Mouse (Mus musculus) embryo, embryonic 9.5 days (tissue): ENCODE data around the gene Rab6a.

Experiments used
- DNase-seq: peaks from one replicate; pipeline ENCODE4 v3.0.0-alpha.2; 2017; ENCODE audit errors: extremely low spot score

Gene Rab6a

DNA sequence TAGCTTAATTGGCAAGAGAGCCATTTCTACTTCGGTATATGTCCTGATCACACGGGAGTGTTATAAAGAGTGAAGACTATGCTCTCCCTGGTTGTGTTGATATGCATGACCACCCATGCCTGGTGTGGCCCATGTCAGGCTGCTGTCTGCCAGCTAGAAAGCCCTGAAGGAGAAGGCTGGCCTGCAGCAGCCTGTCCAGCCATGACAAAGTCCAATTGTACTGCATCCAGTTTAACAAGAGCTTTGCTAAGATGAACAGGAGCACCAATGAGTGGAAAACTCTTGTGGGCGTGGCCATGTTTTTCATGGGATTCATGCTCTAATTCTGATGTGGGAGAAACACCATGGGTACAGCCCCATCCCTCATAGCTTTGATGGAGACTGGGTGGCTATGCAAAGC lies 17.3 kb downstream of the Rab6a start:
- no peak for DNase-seq

- no peak for DNase-seq
Observed at GRCm38 (mm10) chr7:100637657-100638056, 30.4 kb downstream of the Rab6a start.

- no peak for DNase-seq
Observed at GRCm38 (mm10) chr7:100642413-100642812, 35.2 kb downstream of the Rab6a start.

GRCm38 (mm10) chr7:100645147-100645546 lies 37.9 kb downstream of the Rab6a start:
- DNase-seq: peak; percentile 61

GRCm38 (mm10) chr7:100649095-100649494 lies 41.9 kb downstream of the Rab6a start:
- DNase-seq: no peak

- no peak for DNase-seq
Observed at GRCm38 (mm10) chr7:100649826-100650225, 42.6 kb downstream of the Rab6a start.

GRCm38 (mm10) chr7:100650421-100650820 lies 43.2 kb downstream of the Rab6a start:
- DNase-seq: no peak

- no peak for DNase-seq
Observed at GRCm38 (mm10) chr7:100651011-100651410, 43.8 kb downstream of the Rab6a start.

DNA sequence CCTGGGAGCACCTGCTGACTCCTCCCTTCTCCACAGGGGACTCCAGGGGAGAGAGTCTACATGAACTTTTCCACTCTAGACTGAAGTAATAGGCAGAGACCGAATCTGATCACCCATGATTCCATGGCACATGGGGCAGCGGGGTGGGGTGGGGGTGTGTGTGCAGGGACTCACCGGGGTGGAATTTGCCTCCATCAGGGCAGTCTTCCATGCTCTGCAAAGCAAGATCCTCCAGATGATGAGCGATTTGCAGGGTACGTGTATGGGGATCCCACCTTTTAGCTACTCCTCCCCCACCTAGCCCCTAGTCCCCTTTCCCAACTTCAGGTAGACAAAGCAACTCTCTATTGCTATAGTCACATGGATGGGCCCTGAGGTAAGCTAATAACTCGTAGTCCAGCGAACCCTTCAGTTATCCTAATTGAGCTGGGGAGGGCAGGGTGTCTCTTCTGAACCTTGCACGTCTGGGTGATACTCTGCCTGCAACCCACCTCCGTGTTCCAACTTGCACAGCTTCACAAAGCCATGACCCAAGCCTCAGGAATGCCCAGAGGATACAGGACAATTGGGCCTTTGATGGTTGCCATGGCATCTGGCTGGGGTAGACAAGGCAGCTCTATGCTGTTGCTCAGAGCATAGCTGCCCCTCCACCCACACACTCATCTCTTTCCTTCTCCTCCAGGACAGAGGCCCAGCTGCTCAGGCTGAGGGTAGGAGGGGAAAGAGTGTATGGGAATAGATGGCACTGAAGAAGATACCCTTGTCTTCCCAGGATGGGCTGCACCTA lies 46.5 kb downstream of the Rab6a start:
- peak; percentile 54 for DNase-seq

GRCm38 (mm10) chr7:100654441-100654840 lies 47.2 kb downstream of the Rab6a start:
- no peak for DNase-seq

DNA sequence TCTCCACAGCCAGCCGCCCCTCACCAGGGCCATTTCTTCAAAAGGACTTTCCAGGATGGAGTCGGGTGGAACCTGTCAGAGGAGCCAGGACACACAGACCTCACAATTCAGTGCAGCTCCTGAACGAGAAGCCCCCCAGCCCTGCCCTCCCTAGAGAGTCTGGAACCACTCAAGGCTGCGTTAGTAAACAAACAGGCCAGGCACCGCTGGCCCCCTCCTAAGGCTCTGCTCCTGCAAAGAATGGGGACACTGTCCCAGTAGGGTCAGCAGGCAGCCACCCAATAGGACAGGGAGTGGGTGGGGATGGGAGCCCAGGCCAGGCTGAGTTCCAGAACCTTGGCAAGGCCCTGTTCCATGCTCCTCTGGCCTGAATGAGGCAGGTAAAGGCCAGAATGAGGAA lies 49.5 kb downstream of the Rab6a start:
- DNase-seq: no peak

DNA sequence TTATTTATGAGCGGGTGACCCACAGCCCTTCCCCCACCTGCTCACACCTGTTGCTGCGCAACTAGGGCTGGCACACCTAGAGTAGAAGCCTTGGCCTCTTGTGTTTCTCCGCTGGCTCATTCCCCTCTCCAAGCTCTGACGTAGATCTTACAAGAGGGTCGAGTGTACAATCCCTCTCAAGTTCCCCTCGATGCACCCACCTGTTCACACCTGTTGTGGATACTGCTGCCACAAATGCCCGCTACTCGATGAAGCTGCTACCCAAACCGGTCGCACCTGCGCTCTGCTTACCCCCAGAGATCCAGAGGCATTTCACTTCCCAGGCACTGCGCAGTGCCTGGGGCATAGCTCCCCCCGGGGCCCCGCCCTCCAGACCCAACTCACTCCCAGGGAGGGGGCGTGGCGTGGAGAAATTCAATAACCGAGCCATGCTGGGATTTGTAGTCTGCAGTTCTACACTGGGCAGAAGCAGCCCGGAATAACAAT lies 50.9 kb downstream of the Rab6a start:
- peak; percentile 39 for DNase-seq

DNA sequence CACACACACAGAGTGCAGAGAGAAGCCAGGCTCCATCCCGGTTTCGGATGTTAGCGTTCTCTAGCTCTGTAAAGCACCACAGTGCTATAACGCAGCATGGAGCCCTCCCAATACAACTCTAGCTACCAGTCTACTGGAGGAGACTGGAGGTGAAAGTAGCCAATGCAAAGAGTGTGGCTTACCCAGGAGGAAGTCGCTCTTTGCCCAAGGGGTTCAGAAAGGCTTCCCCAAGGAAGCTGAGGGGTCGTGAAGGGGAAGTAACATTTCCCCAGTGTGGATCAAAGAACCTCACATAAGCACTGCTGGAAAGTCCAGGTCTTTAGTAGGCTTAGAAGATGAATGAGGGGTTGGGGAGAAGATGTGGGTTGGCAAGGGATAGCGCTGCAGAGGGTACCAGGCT lies 54.1 kb downstream of the Rab6a start:
- DNase-seq: no peak

DNA sequence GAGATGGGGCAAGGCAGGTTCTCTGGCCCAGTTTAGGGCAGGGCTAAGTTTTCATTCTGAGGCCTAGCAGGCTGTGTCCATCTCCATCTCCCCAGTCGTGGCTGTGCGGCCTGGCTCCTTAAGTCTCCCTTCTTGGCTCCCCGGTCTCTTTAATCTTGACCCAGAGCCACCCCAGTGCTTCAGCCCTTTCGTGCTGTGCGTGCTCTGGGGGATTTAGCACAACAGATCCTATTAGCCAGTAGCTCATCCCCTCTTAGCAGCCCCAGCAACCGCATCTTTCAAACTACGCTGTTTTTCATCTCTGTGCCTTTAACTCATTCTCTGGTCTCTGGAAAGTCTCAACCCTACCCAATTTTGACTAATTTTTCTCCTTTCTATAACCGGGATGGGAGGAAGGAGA lies 55.0 kb downstream of the Rab6a start, which contains the start of gene Plekhb1:
TSS of gene Plekhb1 (minus strand) at position 184 of the 400 bp plus-strand sequence.
- DNase-seq: no peak

DNA sequence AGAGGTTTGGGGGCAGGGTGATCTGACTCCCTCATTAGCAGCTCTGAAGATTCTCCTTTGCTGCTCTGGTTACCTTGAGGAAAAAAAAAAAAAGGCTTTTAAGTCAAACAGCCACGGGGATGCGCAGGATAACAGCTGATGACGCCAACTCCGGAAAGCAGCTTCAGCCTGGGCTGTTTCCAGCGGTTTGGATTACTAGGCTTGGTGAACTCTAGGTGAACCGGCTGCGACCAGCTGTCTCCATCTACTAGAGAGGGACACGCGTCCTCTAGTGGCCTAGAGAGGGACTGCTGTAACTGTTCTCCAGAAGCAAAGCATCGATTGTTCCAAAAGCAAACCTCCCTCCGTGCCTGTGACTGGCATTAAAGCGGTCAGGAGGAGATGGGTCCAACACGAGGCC lies 56.0 kb downstream of the Rab6a start:
- peak; percentile 90 for DNase-seq

GRCm38 (mm10) chr7:100663729-100664304 lies 56.6 kb downstream of the Rab6a start:
- no peak for DNase-seq

GRCm38 (mm10) chr7:100670646-100671045 lies 63.4 kb downstream of the Rab6a start:
- DNase-seq: no peak

DNA sequence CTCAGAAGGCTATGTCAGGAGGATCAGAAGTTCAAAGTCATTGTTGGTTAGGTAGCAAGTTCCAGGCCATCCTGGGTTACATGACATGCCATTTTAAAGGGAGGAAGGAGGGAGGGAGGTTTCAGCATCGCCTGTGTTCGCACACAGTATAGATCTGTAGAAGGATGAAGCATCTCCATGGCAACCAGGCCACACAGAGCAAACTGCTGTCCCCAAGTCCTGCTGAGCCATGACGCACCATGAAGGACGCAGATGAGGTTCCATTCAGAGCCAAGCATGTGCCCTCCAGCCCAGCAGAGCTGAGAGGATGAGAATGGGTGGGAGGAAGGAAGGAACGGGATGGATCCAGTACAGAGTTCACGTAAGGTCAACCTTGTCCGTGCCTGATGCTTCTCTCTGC lies 66.2 kb downstream of the Rab6a start:
- DNase-seq: no peak

DNA sequence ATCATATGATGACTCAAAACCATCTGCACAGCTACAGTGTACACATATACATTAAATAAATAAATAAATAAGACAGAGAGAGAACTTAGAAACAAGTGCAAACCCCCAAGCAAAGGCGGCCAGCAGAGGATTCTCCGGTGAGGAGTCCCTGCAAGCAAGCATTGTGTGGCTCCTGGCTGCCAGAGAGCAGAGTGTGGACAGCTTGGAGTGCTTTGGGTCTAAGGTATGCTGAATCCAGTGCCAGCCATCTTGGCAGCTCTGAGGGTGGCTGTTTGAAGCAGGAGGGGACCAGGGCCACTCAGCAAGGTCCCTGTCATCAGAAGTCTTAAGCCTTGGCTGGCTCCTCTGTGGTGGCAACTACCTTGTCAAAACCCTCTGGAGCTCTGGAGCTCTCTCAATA lies 67.7 kb downstream of the Rab6a start:
- no peak for DNase-seq

- DNase-seq: no peak
Observed at GRCm38 (mm10) chr7:100678052-100678451, 70.8 kb downstream of the Rab6a start.

GRCm38 (mm10) chr7:100678948-100679880 lies 72.0 kb downstream of the Rab6a start:
- DNase-seq: no peak

DNA sequence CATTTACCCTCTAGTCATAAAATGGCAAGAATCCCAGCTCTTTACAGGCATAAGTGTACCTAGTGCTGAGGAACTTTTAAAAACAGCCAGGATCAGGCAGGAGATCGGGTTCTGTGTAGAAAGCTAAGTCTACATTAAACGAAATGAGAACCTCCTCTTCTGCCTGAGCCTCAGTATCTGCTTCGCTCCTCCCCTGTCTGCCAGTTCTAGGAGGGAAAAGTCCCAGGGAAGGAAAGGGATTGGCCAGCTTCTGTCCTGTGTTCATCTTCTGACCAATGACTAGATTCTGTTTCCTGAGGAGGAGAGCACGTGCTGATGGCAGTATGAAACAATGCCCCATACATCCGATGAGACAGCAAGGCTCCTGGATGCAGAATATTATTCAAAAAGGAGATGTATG lies 73.9 kb downstream of the Rab6a start:
- no peak for DNase-seq
